Mouse (Mus musculus): ENCODE data around the gene Krt24. TPM values are rescaled to one million over a fixed set of nuclear protein-coding genes. Genes with fewer than 3 reads are reported as not detected.
"Not testable (repeated sequence)": the region's sequence is repeated elsewhere in the genome, so short reads cannot be mapped to it uniquely, and the experiment has no call there.

Krt24 gene
- polyA plus RNA-seq, 1 experiment from 2014 or later = not detected

DNA sequence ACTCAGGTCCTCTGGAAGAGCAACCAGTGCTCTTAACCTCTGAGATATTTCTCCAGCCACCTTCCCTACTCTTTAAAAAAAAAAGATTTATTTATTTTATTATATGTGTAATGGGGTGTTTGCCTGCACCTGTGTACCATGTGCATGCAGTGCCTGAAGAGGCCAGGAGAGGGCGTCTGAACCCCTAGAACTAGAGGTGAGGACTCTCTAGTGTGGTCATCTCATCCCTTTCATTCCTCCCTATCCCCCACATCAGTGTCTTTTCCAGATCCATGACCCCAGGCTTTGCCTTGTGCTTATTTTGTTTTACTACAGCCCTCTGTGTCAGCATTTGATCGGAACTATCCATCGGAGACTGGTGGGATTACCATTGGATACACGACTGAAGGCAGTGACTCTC is 35.9 kb downstream of the Krt24 start:
- no peak for DNase-seq (ENCODE audit: low spot score)
- 66% methylated on average over 4 of the region's 4 CpGs for WGBS
- no peak overlapping the region for H3K4me3 ChIP-seq

DNA sequence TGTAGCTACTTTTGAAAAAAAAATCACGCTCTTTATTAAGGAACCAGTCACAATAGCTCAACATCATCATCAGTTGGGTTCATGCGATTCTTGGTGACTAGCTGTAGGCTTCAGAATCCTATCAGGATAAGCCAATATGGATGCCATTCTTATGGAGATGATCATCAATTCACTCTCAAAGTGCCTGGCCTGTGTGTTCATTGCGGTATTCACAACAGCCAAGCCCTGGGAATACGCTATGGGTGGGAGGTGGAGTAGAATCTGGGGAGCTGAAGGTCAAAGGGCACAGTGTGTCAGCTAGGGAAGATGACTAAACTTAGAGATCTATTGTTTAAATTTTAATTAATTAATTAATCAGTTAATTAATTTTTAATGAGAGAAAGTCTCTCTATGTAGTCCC is 37.1 kb downstream of the Krt24 start:
- WGBS = 95% methylated on average over 4 of the region's 4 CpGs
- Histone ChIP-seq H3K27me3 (ENCODE audit: low read depth, poor library complexity, severe bottlenecking) (no peaks in the 10 kb centered on the region), H3K4me1 (peaks cover 7% of the 10 kb centered on the region), H3K4me3 (no peak overlapping the region), H3K36me3 (no peaks in the 10 kb centered on the region), H3K27ac (replicated peaks) (no peak overlapping the region), H3K9me3 (replicated peaks) (no peaks in the 10 kb centered on the region)
- no peak for DNase-seq (ENCODE audit: low spot score)

More for the DNA sequence above, 35.9 kb downstream of the Krt24 start:
- no peak overlapping the region for H3K27ac ChIP-seq (replicated peaks)
- H3K27me3 ChIP-seq (ENCODE audit: low read depth, poor library complexity, severe bottlenecking) = no peaks in the 10 kb centered on the region
- H3K4me1 ChIP-seq = peaks cover 4% of the 10 kb centered on the region
- no peaks in the 10 kb centered on the region for H3K9me3 ChIP-seq (replicated peaks)
- H3K36me3 ChIP-seq = no peaks in the 10 kb centered on the region

DNA sequence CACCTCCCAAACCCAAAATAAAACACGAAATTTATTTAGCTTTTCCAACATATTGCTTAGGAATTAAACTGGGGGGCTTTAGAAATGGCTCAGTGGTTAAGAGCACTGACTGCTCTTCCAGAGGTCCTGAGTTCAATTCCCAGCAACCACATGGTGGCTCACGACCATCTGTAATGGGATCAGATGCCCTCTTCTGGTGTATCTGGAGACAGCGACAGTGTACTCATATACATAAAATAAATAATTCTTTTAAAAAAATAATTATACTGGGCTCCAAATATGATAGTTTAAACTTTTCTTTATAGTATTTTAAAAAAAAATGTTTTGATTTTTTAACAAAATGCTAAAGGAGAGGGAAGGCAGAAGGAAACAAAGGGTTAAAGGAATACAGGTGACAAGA is 40.5 kb downstream of the Krt24 start:
- H3K9me3 ChIP-seq (replicated peaks); H3K4me1 ChIP-seq; H3K36me3 ChIP-seq; H3K4me3 ChIP-seq; DNase-seq (ENCODE audit: low spot score); H3K27me3 ChIP-seq (ENCODE audit: low read depth, poor library complexity, severe bottlenecking); H3K27ac ChIP-seq (replicated peaks): not testable (repeated sequence)
- 50% methylated on average over 3 of the region's 3 CpGs for WGBS

DNA sequence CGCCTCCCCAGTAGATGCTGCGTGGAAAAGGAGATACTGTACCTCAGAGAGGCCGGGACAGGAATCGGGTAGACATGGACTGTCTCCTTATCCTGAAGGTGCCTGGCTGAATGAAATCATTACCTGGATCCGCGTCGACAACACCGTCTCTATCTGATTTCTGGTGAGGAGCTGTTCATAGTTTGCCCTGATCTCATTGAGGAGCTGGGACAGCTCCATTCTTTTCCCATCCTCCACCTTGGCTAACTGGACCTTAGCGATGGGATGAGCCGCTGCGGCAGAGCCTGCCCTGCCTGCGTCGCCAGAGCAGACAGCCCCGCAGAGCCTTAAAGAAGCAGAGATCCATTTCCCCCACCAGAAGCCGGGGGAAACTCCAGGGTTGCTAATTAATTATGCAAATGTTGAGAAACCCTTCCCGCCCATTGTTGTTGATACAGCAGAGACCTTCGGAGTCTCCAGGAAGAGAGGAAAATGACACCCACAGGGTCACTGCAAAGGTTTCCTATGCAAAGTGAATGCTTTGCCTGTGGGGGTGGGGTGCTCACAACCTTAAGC is 41.2 kb downstream of the Krt24 start, which contains the start of gene Krt222:
Krt222 (minus strand) TSS at position 266 of the 555 bp plus-strand sequence.
- no peak for DNase-seq (ENCODE audit: low spot score)
- Histone ChIP-seq H3K27me3 (ENCODE audit: low read depth, poor library complexity, severe bottlenecking) (no peaks in the 10 kb centered on the region), H3K27ac (replicated peaks) (0 out of 2 replicates have a peak within 1 kb of the TSS, but pooled peaks have one; percentile 38), H3K36me3 (no peaks in the 10 kb centered on the region), H3K4me3 (peak within 1 kb of the TSS; percentile 42), H3K4me1 (peaks cover 7% of the 10 kb centered on the region), H3K9me3 (replicated peaks) (no peaks in the 10 kb centered on the region)
- 13% methylated on average over 17 of the region's 17 CpGs for WGBS

DNA sequence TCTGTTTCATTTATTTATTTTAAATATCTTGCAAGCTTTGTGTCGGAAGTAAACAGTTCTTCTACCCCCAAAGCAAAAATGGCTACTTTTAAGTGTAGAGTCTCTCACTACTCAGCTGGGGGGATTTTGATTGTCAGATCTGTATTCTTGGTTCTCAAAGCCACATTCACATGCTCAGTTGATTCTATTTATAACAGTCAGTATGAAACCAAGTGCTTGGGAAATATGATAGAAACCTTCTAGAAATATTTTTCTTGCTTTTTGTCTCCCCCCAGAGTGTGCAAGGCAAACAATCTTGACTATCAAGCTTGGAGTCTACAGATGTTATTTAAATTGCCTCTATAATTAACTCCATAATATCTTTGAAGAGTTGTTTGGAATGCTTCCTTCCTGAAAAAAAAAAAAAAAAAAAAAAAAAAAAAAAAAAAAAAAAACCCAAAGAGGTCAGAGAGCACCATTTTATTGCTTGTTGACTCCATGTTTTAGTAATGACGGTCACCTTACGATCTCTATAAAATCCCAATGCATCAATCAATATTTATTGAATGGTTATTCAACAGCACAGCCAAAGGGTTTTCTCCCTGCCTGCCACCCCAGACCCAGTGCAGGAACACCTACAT is 41.8 kb downstream of the Krt24 start:
- WGBS = 82% methylated on average over 3 of the region's 3 CpGs
- no peaks in the 10 kb centered on the region for H3K36me3 ChIP-seq
- peaks cover 7% of the 10 kb centered on the region for H3K4me1 ChIP-seq
- H3K27ac ChIP-seq (replicated peaks) = 0 out of 2 replicates have a peak overlapping the region, but pooled peaks have one; percentile 38
- no peak for DNase-seq (ENCODE audit: low spot score)
- H3K4me3 ChIP-seq = peak overlapping the region; percentile 42
- no peaks in the 10 kb centered on the region for H3K27me3 ChIP-seq (ENCODE audit: low read depth, poor library complexity, severe bottlenecking)
- no peaks in the 10 kb centered on the region for H3K9me3 ChIP-seq (replicated peaks)

DNA sequence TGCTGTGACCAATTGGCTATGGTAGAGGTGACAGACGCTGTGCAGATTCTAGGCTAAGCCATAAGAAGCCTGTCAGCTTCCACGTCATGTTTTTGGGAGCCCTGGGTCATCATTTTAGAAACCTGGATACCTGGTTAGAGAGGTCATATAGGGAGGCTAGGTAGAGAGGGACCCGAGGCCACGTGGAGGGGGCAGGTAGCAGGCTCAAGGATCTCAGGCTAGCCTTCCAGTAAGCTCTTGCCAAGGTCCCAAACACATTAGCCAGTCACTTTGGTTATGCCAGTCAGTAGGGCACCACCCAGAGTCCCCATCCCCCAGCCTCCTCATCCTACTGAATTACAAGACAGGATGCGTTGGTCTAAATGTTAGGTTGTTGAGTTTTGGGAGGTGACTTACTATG is 43.0 kb downstream of the Krt24 start:
- 80% methylated on average over 5 of the region's 5 CpGs for WGBS
- no peak overlapping the region for H3K27ac ChIP-seq (replicated peaks)
- H3K27me3 ChIP-seq (ENCODE audit: low read depth, poor library complexity, severe bottlenecking) = no peaks in the 10 kb centered on the region
- H3K36me3 ChIP-seq = no peaks in the 10 kb centered on the region
- DNase-seq (ENCODE audit: low spot score) = no peak
- peaks cover 7% of the 10 kb centered on the region for H3K4me1 ChIP-seq
- no peaks in the 10 kb centered on the region for H3K9me3 ChIP-seq (replicated peaks)
- H3K4me3 ChIP-seq = no peak overlapping the region

DNA sequence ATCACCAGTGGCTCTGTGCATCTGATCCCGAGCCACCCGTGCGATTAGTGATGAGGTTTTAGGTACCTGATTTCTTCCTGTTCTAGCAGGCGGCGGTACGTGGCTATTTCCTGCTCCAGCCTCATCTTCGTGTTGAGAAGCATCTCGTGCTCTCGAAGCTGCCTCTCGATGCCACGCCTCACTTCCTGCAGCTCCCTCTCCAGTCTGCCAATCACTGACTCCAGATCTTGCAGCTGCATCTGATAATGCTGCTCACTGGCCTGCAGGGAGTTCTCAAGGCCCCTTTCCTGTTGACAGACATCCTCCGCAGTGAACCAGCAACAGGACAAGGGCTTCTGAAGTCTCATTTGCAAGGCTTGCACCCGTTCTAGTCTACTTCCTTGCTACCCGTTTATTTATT is 46.6 kb downstream of the Krt24 start:
- DNase-seq (ENCODE audit: low spot score) = no peak
- Histone ChIP-seq H3K36me3 (no peaks in the 10 kb centered on the region), H3K27ac (replicated peaks) (no peak overlapping the region), H3K27me3 (ENCODE audit: low read depth, poor library complexity, severe bottlenecking) (no peaks in the 10 kb centered on the region), H3K4me3 (no peak overlapping the region), H3K4me1 (no peaks in the 10 kb centered on the region), H3K9me3 (replicated peaks) (no peaks in the 10 kb centered on the region)
- 77% methylated on average over 14 of the region's 14 CpGs for WGBS

DNA sequence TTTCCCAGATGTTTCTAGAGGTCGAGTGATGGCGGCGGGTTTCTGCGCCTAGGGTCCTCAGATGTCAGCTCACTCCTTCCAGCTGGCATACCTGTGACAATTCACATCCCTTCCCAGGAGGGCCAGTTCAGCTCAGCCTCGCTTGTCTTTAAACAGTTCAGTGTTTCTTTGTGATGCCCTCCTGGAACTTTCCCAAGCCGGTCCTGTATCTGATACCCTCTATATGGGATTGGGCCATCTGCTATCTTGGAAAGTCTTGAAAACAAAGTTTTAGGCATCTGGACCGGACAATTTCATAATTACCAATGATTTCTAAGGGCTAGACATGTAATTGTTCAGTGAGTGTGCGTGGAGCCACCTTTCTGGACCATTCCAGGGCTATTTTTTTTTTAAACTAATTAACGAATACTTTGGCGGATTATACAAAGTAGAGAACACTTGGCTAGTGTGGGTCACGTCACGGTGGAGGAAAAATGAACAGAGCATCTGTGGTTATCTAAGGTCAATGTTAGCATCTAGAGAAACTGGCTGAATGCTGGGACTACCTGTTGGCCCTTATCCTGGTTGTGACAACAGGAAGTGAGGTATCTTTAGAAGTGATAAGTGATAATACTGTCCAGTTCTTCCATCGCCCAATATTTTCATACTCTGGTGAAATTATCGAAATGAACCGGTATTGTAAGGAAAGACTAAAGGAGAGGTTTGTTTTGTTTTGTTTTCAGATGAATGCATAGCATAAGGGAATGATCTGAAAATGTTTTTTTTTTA is 53.8 kb downstream of the Krt24 start:
- H3K4me1 ChIP-seq = peaks cover 33% of the 10 kb centered on the region
- no peaks in the 10 kb centered on the region for H3K27me3 ChIP-seq (ENCODE audit: low read depth, poor library complexity, severe bottlenecking)
- 31% methylated on average over 15 of the region's 15 CpGs for WGBS
- H3K4me3 ChIP-seq = peak overlapping the region; percentile 94
- H3K27ac ChIP-seq (replicated peaks) = peak overlapping the region; percentile 100
- DNase-seq (ENCODE audit: low spot score) = no peak
- H3K36me3 ChIP-seq = peaks cover 20% of the 10 kb centered on the region
- H3K9me3 ChIP-seq (replicated peaks) = no peaks in the 10 kb centered on the region

DNA sequence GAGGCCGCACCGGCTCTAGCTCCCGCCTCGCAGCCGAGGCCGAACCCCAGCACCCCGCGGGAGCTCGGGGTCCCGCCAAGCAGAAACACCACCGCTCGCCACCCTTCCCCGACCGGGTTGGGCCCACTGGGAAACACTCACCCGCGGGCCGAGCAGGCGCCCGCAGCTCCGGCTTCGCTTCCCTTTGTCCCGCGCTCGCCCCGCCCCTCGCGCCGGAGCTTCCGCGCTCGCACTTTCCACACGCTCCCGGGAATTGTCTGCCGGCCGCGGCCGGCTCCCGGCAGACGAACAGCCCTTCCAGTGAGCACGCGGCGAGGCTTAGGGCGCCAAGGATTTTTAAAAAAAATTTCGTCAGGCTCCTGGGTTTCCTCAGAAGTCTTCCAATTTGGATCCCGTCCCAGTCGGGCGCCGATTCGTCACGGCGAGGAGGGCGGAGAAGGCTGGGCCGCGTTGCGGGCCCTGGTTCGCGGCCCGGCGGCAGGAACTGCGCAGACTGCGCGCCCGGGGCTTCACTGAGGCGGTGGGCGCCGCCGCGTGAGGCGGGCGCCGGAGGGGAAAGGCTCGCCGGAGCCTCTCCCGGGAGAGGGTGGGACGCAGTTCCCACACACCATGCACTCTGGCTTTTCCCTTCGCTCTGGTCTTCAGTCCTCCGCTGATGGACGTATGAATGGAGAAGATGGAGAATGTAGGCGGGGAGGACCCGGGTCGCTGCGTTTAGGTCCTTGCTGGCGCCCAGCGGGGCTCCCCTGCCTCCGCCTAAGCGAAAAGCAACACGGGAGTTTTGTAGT is 54.6 kb downstream of the Krt24 start, which contains the start of gene Smarce1:
Smarce1 (minus strand) TSS at position 757 of the 788 bp plus-strand sequence.
- H3K9me3 ChIP-seq (replicated peaks) = no peaks in the 10 kb centered on the region
- under 1% methylated on average over 87 of the region's 87 CpGs for WGBS

More for the DNA sequence above, 54.6 kb downstream of the Krt24 start, which contains the start of gene Smarce1:
- H3K27me3 ChIP-seq (ENCODE audit: low read depth, poor library complexity, severe bottlenecking) = no peaks in the 10 kb centered on the region
- peak within 1 kb of the TSS; percentile 94 for H3K4me3 ChIP-seq
- peaks cover 28% of the 10 kb centered on the region for H3K36me3 ChIP-seq
- peaks cover 33% of the 10 kb centered on the region for H3K4me1 ChIP-seq
- peak within 1 kb of the TSS; percentile 100 for H3K27ac ChIP-seq (replicated peaks)
- peak; percentile 86 for DNase-seq (ENCODE audit: low spot score)

Other genes starting within 250 kb of the Krt24 start
- 290 and 322 TPM in 2 replicates for gene Igfbp4, start 244.0 kb downstream of the Krt24 start, polyA plus RNA-seq (2016; fragmentation: Nextera tagmentation; extraction: Ambion mirVana)
- 0.55 and 0.84 TPM in 2 replicates for gene Tns4, start 196.0 kb downstream of the Krt24 start, polyA plus RNA-seq (2016; fragmentation: Nextera tagmentation; extraction: Ambion mirVana)
- gene Ccr7, start 130.2 kb downstream of the Krt24 start, polyA plus RNA-seq (2016; fragmentation: Nextera tagmentation; extraction: Ambion mirVana) = 0.14 TPM in 1 of 2 replicates, not detected in the other
- gene Smarce1, start 54.2 kb downstream of the Krt24 start, polyA plus RNA-seq (2016; fragmentation: Nextera tagmentation; extraction: Ambion mirVana) = 296 and 338 TPM in 2 replicates
- gene Krt222, start 41.2 kb downstream of the Krt24 start, polyA plus RNA-seq (2016; fragmentation: Nextera tagmentation; extraction: Ambion mirVana) = 0.12 and 0.24 TPM in 2 replicates
- not detected in 2 replicates for gene Krt25, start 37.7 kb upstream of the Krt24 start, polyA plus RNA-seq (2016; fragmentation: Nextera tagmentation; extraction: Ambion mirVana)
- gene Krt26, start 52.7 kb upstream of the Krt24 start, polyA plus RNA-seq (2016; fragmentation: Nextera tagmentation; extraction: Ambion mirVana) = 0.21 and 0.60 TPM in 2 replicates
- gene Krt27, start 65.8 kb upstream of the Krt24 start, polyA plus RNA-seq (2016; fragmentation: Nextera tagmentation; extraction: Ambion mirVana) = not detected in 2 replicates
- gene Krt28, start 89.6 kb upstream of the Krt24 start, polyA plus RNA-seq (2016; fragmentation: Nextera tagmentation; extraction: Ambion mirVana) = 0.21 and 0.32 TPM in 2 replicates
- 24.0 and 27.6 TPM in 2 replicates for gene Krt10, start 104.1 kb upstream of the Krt24 start, polyA plus RNA-seq (2016; fragmentation: Nextera tagmentation; extraction: Ambion mirVana)
- gene Krt12, start 137.0 kb upstream of the Krt24 start, polyA plus RNA-seq (2016; fragmentation: Nextera tagmentation; extraction: Ambion mirVana) = not detected in 2 replicates
- 0.65 and 0.68 TPM in 2 replicates for gene Krt20, start 152.9 kb upstream of the Krt24 start, polyA plus RNA-seq (2016; fragmentation: Nextera tagmentation; extraction: Ambion mirVana)
- gene Krt23, start 207.9 kb upstream of the Krt24 start, polyA plus RNA-seq (2016; fragmentation: Nextera tagmentation; extraction: Ambion mirVana) = not detected in 2 replicates
- gene Krt39, start 236.1 kb upstream of the Krt24 start, polyA plus RNA-seq (2016; fragmentation: Nextera tagmentation; extraction: Ambion mirVana) = not detected in 2 replicates

Measured in midbrain, embryonic 10.5 days (tissue).